Mouse (Mus musculus) bone marrow, adult 2 months (tissue): ENCODE data around the gene Selenos. TPM values are rescaled to one million over a fixed set of nuclear protein-coding genes. Genes with fewer than 3 reads are reported as not detected.

Experiments used
- H3K27ac ChIP-seq: fragments of 200-500 bp; 2 replicates; pipeline ENCODE4 v1.5.1; 2012; ENCODE audit warnings: low read depth, mild to moderate bottlenecking, control low read depth, inconsistent platforms, low read length; ENCODE audit not compliant: control insufficient read depth, poor library complexity, insufficient read depth
- H3K4me1 ChIP-seq: fragments of 200-500 bp; 2 replicates; pipeline ENCODE4 v1.6.1; 2011; ENCODE audit warnings: low read length; ENCODE audit not compliant: control insufficient read depth, insufficient read depth
- H3K4me3 ChIP-seq: fragments of 200-500 bp; replicated peaks from 2 replicates; pipeline ENCODE3; 2011; ENCODE audit warnings: mild to moderate bottlenecking, low read depth, low read length, control low read depth; ENCODE audit not compliant: control insufficient read depth
- CTCF ChIP-seq: fragments of 200-500 bp; IDR thresholded peaks from 2 replicates; pipeline ENCODE4 v1.5.1; 2011; ENCODE audit warnings: low read length, control low read depth; ENCODE audit not compliant: control insufficient read depth, insufficient read depth
- POLR2A ChIP-seq: fragments of 200-500 bp; IDR thresholded peaks from 2 replicates; pipeline ENCODE4 v1.6.1; 2011; ENCODE audit warnings: low read depth, mild to moderate bottlenecking, control low read depth, low read length, borderline replicate concordance; ENCODE audit not compliant: control insufficient read depth
- WGBS: fragments of 180-500 bp; shearing (Covaris S2); methylation state at CpG from one replicate; pipeline ENCODE4 v1.1.7; 2018; 5-methylcytosine and 5-hydroxymethylcytosine counted together
- polyA plus RNA-seq: library from polyadenylated mRNA; stranded (reverse); fragments of >200 nt; gene quantifications from 2 replicates; pipeline ENCODE4 v1.2.4, GENCODE M21; 2011; ENCODE audit warnings: low replicate concordance; ENCODE audit not compliant: missing spikeins, insufficient read depth, insufficient read length

Gene Selenos
- polyA plus RNA-seq, 1 experiment = 33.2 TPM

- Histone ChIP-seq H3K4me3 (no peak overlapping the region), H3K4me1 (peaks cover 15% of the 10 kb centered on the region), H3K27ac (peak overlapping the region; percentile 44)
- 18% methylated on average over 3 of the region's 3 CpGs for whole genome bisulfite sequencing
- no peak for TF ChIP-seq CTCF
- no peak for TF ChIP-seq POLR2A
Measured at GRCm38 (mm10) chr7:66118046-66118445, 38.6 kb downstream of the Selenos start.

GRCm38 (mm10) chr7:66118796-66119195 lies 39.3 kb downstream of the Selenos start:
- TF ChIP-seq CTCF (no peak), POLR2A (no peak)
- 25% methylated on average over 7 of the region's 7 CpGs for WGBS
- Histone ChIP-seq H3K4me1 (peaks cover 15% of the 10 kb centered on the region), H3K4me3 (no peak overlapping the region), H3K27ac (no peak overlapping the region; the same call in 1 of the 2 replicates)

GRCm38 (mm10) chr7:66120139-66120538 lies 40.7 kb downstream of the Selenos start:
- WGBS = 43% methylated on average over 1 of the region's 1 CpGs
- Histone ChIP-seq H3K4me1 (peaks cover 14% of the 10 kb centered on the region), H3K4me3 (no peak overlapping the region), H3K27ac (no peak overlapping the region; the same call in 1 of the 2 replicates)
- no peak for TF ChIP-seq POLR2A
- TF ChIP-seq CTCF = no peak

- H3K4me3 ChIP-seq = no peak overlapping the region
- no peak for TF ChIP-seq CTCF
- WGBS = 3% methylated on average over 7 of the region's 7 CpGs
- H3K4me1 ChIP-seq = peaks cover 14% of the 10 kb centered on the region
- H3K27ac ChIP-seq = peak overlapping the region; percentile 31; the same call in 1 of the 2 replicates
Measured at GRCm38 (mm10) chr7:66120702-66121396, 41.4 kb downstream of the Selenos start.

- Histone ChIP-seq H3K4me1 (peaks cover 5% of the 10 kb centered on the region; the same call in 1 of the 2 replicates), H3K4me3 (no peak overlapping the region), H3K27ac (peak overlapping the region; percentile 46; the same call in 1 of the 2 replicates)
- 34% methylated on average over 11 of the region's 11 CpGs for WGBS
- TF ChIP-seq CTCF (no peak), POLR2A (no peak)
Measured at GRCm38 (mm10) chr7:66124551-66124968, 45.1 kb downstream of the Selenos start.

- 24% methylated on average over 14 of the region's 14 CpGs for WGBS
- TF ChIP-seq CTCF (no peak), POLR2A (no peak)
- Histone ChIP-seq H3K4me3 (peak overlapping the region; percentile 29), H3K27ac (peak overlapping the region; percentile 16; the same call in 1 of the 2 replicates), H3K4me1 (peaks cover 5% of the 10 kb centered on the region; the same call in 1 of the 2 replicates)
Measured at GRCm38 (mm10) chr7:66125368-66125767, 45.9 kb downstream of the Selenos start.

DNA sequence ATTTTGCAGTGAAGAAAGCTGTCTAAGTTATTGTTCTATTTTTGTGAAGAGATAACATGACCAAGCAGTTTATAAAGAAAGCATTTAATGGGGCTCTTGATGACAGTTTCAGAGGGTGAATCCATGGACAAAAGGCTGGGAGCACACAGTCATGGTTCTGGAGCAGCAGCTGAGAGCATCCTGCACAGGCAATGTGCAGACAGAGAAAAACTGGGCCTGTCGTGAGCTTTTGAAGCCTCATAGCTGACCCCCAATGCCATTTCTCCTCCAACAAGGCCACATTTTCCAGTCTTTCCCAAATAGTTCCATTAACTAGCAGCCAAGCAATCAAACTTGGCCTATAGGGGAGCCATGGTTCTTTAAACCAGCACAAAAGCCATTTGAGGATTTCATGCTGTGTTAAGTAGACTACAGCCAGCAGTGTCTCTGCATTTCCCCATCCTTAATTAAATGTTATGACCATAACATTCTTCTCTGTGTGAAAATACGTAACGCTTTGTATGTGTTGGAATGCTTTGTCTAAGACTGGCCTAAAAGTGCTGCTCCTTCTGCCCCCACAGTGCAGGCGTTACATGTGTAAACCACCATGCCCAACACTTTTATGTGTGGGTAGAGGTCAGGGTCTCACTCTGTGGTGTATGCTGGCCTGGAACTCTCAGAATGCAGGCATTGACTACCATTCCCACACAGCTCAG lies 48.6 kb downstream of the Selenos start:
- WGBS = 85% methylated on average over 4 of the region's 4 CpGs

DNA sequence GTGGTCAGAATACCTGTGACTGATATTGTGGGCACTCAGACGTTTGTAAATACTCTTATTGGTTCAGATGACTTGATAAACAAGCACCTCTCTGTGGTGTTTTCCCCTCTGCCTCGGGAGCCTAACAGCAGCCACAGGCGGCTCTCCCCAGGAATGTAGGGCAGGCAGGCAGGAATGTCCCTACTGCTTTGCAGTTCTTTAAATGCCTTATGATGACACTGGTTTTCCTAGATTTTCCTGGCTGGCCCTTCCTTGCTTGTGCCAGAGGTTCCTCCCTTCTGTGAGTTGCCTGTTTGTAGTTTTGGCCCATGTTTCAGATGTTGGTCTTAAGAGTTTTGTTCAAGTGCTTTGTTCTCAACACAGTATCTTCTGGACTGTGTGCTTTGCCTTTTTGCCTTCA lies 49.4 kb downstream of the Selenos start:
- H3K4me1 ChIP-seq = peaks cover 4% of the 10 kb centered on the region; the same call in 1 of the 2 replicates
- 62% methylated on average over 3 of the region's 3 CpGs for WGBS

More for the DNA sequence above, 48.6 kb downstream of the Selenos start:
- H3K4me3 ChIP-seq = no peak overlapping the region
- peaks cover 4% of the 10 kb centered on the region; the same call in 1 of the 2 replicates for H3K4me1 ChIP-seq
- TF ChIP-seq CTCF = no peak
- H3K27ac ChIP-seq = no peak overlapping the region

GRCm38 (mm10) chr7:66130296-66130695 lies 50.8 kb downstream of the Selenos start:
- no peak overlapping the region for H3K4me3 ChIP-seq
- TF ChIP-seq CTCF (no peak), POLR2A (no peak)
- WGBS = 83% methylated on average over 2 of the region's 2 CpGs
- no peak overlapping the region for H3K27ac ChIP-seq
- H3K4me1 ChIP-seq = no peaks in the 10 kb centered on the region; the same call in 1 of the 2 replicates

More for the DNA sequence above, 49.4 kb downstream of the Selenos start:
- Histone ChIP-seq H3K4me3 (no peak overlapping the region), H3K27ac (no peak overlapping the region)
- TF ChIP-seq POLR2A = no peak
